Mouse (Mus musculus) neural tube, embryonic 10.5 days (tissue): ENCODE measurements at regions not wholly inside any gene's neighbourhood (a gene's known extent, or its start where the extent isn't known, plus 50 kb on each side); places are given as distances from the start of the nearest gene placed in this dataset.
A peak's percentile ranks its signal among the peaks of the same experiment; 100 is the strongest.

Experiments used
- DNase-seq: peaks from one replicate; pipeline ENCODE4 v3.0.0-alpha.2; 2017; ENCODE audit warnings: low spot score; ENCODE audit errors: extremely low spot score

- no peak for DNase-seq
Measured at GRCm38 (mm10) chr13:98438206-98438605, 53.6 kb downstream of the Gm10320 start.

- DNase-seq, result no peak
Measured at GRCm38 (mm10) chr13:98436961-98437360, 54.8 kb downstream of the Gm10320 start.

- DNase-seq, result no peak
Measured at GRCm38 (mm10) chr13:98435245-98435975, 56.4 kb downstream of the Gm10320 start.

- peak; percentile 41 for DNase-seq
Measured at GRCm38 (mm10) chr13:98429851-98430250, 62.0 kb downstream of the Gm10320 start.

GRCm38 (mm10) chr13:98427660-98428059, 64.1 kb downstream of the Gm10320 start:
- DNase-seq, result peak; percentile 39

GRCm38 (mm10) chr13:98425026-98425425, 66.8 kb downstream of the Gm10320 start:
- no peak for DNase-seq

- DNase-seq, result no peak
Measured at GRCm38 (mm10) chr13:98424000-98424399, 67.8 kb downstream of the Gm10320 start.

- no peak for DNase-seq
Measured at GRCm38 (mm10) chr13:98420419-98421043, 66.5 kb downstream of the Foxd1 start.

- no peak for DNase-seq
Measured at GRCm38 (mm10) chr13:98417736-98418135, 63.7 kb downstream of the Foxd1 start.

GRCm38 (mm10) chr13:98416457-98416856, 62.4 kb downstream of the Foxd1 start:
- no peak for DNase-seq

GRCm38 (mm10) chr13:98414851-98415250, 60.8 kb downstream of the Foxd1 start:
- no peak for DNase-seq

GRCm38 (mm10) chr13:98413233-98413632, 59.2 kb downstream of the Foxd1 start:
- no peak for DNase-seq
